Mouse (Mus musculus) C2C12 (cell line): ENCODE data around the gene Dirc2.

Experiments
- CEBPB ChIP-seq: IDR thresholded peaks from one replicate; pipeline ENCODE4 v1.6.1; 2011; ENCODE audit warnings: low read depth, mild to moderate bottlenecking, control low read depth, moderate library complexity
- CTCF ChIP-seq: IDR thresholded peaks from one replicate; pipeline ENCODE4 v1.5.1; 2011; ENCODE audit not compliant: control insufficient read depth, insufficient read depth, insufficient read length
- MAX ChIP-seq: IDR thresholded peaks from one replicate; pipeline ENCODE4 v1.6.1; 2011; ENCODE audit warnings: mild to moderate bottlenecking, control low read depth
- USF1 ChIP-seq: IDR thresholded peaks from one replicate; pipeline ENCODE4 v1.6.1; 2011; ENCODE audit warnings: low read depth, mild to moderate bottlenecking, control low read depth, moderate library complexity

- no peak for TF ChIP-seq CTCF
- no peak for TF ChIP-seq MAX
- no peak for TF ChIP-seq CEBPB
- no peak for TF ChIP-seq USF1
Observed at GRCm38 (mm10) chr16:35747417-35748236, 21.5 kb downstream of the Dirc2 start.
